Mouse (Mus musculus) retina, adult 2 months (tissue): ENCODE results near the gene Vip.

Experiments used
- DNase-seq: peaks from one replicate; pipeline ENCODE4 v3.0.0-alpha.2; 2012; ENCODE audit warnings: low read depth, low spot score

Vip gene

DNA sequence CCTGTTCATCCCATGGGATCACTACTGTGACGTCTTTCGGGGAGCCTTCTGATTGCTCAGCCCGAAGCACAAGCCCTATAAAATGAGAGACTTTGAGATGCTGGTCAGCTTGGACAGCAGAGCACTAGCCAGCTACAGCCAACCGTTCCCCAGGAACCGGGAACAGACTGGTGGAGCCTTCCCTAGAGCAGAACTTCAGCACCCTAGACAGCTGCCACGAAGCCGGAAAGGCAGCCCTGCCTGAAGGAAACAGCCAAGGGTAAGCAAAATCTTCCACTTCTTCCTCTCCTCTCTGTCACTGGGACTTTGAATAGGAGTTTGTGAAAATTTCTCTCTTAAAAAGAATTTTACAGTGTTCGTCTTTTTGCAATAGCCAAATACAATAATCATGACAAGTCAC, at the start of gene Vip:
Gene Vip, plus strand, starts transcription at position 107 of the 400 bp plus-strand sequence.
- no peak for DNase-seq

DNA sequence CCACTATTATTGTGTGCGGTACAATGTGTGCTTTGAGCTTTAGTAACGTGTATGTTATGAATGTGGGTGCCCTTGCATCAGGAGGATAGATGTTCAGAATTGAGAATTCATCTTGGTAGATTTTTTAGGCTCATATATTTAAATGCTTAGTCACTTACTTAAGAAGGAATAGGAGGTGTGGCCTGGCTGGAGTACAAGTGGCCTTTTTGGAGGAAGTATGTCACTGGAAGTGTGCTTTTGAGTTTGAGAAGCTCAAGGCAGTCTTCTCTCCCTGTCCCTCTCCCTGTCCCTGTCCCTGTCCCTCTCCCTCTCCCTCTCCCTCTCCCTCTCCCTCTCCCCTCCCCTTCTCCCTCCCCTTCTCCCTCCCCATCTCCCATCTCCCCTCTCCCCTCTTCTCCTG, 48.0 kb upstream of the Vip start:
- DNase-seq = no peak

DNA sequence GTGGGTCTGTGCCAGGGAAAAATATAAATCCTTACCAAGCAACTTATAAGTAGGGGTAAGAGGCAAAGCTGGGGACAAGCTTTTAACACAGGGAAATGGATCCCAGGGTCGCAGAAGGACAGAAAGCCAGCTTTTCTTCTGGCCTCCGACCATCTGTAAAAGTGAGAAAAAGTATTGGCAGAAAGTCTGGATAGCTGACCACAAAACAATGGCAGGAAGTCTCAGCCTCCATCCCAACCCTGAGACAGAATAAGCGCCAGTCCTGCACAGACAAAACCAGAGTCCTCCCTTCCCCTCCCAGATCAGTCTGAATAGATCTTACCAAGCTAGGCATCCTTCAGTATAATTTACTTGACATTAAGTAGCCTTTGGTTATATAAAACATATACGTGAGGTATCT, 47.0 kb upstream of the Vip start:
- DNase-seq = no peak

DNA sequence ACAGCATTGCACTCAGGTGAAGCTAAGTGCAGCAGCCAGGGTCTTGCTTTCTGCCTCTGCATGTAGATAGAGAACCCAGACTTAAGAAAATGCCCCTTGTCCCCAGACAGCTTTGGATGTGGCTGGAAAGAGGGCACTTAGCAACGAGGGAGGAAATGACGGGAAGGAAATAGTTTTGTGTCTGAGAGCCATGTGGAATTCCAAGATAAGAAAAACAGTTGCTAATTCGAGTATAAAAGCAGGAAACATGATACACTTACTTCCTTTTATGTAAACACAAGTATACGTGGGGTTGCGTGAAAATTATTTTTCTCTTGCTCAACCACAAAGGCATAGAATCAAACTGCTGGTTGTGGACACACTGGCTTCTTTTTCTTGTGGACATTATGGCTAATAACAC, 45.6 kb upstream of the Vip start, which contains the start of gene Myct1:
Gene Myct1, plus strand, starts transcription at position 312 of the 400 bp plus-strand sequence.
- no peak for DNase-seq

DNA sequence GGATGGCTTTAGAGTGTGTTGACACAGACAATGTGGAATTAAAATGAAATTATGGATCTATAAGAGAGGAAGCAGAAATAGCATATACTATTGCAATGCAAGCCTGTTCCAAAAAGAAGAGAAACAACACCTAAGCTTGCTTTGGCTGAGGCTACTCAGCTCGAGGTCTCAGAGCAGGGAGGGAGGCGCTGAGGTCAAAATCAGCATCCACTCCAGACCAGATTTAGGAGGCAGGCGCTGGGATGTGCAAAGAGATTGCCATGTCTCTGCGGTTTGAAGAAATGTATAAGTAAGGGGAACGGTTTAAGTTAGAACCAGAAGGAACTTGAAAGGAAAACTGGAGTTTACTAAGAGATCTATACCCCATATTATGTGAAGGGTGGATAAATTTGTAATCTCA, 44.6 kb upstream of the Vip start:
- DNase-seq = no peak

DNA sequence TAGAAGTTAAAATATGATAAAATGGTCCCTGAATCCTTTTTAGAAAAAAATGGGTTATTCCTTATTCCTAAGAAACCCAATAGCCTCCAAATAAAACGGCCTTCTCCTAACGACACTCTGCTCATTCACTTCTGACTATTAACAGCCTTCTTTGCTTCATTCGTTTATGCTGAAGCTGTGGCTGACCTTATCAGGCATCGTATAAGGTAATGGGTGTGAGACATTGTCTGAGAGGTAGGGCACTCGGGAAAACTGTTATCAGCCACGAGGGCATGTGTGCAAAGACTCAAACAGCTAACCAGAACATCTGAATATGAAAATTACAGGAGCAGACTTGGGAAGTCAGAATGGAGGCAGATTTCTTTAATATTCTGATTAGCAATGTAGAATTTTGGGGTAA, 42.5 kb upstream of the Vip start:
- no peak for DNase-seq

DNA sequence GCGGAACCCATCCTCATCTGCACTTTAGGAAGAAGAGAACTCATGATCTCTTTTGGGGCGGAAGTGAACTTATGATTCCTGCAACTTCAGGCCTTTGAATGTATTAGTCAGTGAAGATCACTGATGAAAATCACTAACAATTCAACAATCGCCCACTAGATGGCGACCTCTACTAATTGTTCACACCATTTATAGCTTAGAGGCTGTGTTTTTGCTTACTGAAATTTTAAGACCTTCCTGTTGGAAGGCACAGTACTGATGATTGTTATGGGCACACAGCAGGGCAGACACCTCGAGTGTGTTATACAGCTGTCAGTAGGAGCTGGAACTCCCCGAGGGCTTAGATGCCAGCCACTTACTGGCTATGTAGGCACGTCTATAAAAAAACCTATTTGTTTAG, 38.9 kb upstream of the Vip start:
- peak; percentile 52 for DNase-seq

DNA sequence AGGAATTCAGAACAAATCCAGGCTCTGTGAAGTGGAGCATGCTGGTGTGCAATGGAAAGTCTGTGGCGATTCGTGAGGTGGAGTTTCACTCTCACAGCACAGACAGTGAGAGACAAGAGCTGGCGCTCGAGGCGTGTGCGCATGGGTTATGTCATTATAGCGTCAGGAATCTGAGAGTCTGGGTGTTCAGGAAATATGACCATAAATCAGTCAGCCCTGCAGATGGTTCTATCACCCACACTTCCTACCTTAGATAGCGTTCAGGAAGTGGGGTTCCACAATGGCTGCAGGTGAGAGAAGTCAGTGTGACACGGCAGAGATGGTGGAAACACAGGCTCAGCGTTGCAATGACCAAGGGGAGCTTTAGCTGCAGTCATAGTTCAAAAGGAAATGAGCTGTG, 35.5 kb upstream of the Vip start:
- no peak for DNase-seq

DNA sequence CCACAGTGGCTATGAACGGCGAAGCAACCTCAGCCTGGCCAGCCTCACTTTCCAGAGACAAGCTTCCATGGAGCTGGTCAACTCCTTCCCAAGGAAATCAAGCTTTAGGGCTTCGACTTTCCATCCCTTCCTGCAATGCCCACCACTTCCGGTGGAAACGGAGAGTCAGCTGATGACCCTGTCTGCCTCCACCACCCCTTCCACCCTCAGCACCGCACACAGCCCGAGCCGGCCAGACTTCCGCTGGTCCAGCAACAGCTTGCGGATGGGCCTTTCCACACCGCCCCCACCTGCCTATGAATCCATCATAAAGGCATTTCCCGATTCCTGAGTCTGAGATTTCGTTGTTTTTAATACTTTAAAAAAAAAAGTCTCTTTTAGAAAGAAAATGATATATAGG, 34.6 kb upstream of the Vip start:
- no peak for DNase-seq

DNA sequence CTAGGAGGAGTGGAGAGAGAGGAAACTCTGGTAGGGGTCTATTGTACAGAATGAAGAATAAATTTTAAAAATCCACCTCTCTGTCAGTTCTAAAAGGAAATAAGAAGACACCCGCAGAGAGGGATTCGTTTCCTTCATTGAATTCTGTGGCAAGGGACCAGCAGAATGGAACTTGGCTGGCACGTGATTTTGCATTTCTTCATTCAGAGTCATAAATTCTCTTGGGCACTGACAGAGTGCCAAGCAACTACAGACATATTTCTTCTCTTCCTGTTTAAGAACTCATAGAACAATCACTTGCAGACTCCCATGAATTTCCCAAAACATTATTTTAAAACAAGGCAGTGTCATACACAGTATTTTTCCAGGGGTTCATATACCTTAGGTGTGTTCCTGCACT, 30.1 kb upstream of the Vip start:
- no peak for DNase-seq

DNA sequence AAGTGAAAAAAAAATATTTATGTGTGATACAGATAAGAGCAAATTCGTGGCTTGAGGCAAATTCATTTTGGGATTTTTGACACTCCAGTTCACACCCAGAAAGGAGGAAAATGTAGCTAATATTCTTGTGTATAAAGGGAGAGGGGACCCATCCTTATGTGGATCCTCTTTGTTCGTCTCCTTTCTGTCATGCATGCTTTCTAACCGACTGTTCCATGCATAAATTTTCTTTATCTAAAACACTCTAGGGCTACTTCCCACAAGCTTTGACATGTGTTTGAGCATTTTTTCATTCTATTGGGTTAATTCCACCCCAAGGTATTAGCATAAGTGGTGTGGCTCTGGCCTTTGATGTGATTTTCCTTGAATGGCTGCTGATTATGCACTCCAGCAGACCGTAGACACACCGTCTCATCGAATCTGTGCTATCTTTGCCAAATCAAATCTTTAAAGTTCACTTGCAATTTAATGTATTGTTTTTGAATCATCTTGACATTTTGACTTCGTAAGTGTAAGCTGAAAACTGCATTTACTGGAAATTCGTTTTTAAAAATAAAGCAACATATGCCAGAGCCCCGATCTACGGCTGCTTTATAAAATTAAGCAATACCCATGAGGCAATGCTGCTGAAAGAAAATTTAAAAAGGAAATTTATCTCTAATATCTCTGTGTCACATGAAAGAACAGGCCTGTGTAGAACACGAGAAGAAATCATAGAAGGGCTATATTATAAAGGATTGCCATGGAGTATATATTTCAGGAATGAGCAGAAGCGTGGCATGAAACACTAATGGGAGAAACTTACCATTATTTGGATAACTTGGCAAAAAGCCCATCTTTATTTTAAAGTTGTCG, 23.6 kb upstream of the Vip start:
- DNase-seq = no peak

DNA sequence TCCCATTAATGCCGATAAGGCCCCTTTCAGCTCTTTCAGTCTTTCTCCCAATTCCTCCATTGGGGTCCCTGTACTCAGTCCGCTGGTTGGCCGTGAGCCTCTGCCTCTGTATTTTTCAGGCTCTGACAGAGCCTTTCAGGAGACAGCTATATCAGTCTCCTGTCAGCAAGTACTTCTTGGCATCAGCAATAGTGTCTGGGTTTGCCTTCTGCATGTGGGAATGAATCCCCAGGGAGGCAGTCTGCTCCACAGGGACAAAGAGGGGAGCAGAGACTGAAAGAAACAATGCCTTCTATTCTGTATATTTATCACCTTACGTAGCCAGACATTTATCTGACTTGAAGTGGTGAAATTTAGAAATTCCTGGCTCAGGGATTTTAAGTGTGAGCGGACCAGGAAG, 12.8 kb upstream of the Vip start:
- no peak for DNase-seq

DNA sequence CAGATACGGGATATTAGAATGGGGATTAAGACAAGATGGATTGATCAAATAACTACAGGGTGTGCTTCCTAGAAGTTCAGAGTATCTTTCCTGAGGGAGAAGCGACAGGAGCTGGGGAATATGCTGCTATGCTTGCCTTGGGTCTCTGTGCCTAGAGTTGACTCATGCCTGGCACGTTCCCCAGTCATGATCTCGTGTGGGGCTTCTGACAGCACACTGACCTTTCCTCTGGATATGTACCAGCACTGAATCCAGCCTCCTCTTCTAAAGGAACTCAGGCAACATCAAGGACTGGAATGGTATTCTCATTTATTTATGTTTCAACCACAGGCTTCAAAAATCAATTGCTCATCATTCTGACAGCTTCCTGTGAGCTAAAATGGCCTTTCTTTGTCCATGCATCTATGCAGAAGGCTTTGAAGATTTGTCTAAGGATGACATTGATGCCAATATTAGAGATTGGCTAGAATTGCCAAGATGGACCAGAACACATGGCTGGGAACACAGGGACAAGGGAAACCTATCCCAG, 5.3 kb upstream of the Vip start:
- no peak for DNase-seq

DNA sequence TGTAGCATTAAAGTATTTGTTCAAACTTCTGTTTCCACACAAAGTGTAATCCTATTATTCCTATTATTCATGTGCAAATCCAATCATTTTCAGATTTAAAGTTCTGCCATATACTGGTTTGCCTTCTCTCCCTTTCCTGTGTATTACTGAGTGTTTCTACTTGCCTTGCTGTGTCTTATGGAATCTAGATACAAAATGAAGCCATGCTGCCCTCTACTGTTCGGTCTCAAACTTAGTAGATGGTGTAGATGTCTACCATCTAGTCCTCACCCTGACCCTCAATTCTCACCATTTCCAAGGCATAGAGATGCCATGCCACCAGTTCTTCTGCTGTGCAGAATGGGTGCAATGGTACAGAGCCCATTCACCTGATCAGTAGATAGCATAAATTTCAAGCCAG, 4.7 kb upstream of the Vip start:
- DNase-seq = peak; percentile 36

DNA sequence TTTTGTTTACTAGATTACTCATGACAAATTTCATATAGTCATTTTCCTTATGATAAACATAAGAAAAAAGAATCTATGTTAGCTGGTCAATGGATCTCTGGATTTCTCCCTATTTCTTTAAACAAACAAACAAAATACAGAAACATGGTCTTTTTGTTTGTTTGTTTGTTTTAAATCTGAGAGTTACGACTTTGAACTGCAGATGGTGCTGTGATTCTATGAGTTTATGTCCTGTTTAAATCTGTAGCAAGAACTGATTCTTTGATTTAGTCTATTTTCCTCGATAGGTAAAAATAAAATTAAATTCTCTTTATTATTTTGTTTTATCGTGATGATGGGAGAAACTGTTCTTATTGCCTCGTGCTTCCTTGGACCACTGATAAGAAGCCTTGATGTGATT, 1.7 kb upstream of the Vip start:
- DNase-seq = no peak

DNA sequence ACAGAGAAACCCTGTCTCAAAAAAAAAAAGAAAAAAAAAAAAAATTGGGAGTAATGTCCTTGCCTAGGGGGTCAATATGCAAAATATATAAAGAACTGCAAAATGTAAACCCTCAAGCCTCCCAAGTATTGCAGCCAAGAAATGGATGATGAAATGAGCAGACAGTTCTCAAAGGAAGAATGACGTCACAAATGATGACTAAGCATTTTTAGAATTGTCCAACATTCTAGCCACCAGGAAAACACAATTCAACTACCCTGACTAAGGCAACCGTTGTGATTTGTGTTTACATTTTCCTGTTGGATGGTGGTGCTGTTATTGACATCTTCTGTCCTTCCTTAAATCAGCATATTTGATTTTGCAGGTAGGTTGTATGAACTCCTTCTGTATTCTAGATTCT, 42.3 kb downstream of the Vip start:
- no peak for DNase-seq

DNA sequence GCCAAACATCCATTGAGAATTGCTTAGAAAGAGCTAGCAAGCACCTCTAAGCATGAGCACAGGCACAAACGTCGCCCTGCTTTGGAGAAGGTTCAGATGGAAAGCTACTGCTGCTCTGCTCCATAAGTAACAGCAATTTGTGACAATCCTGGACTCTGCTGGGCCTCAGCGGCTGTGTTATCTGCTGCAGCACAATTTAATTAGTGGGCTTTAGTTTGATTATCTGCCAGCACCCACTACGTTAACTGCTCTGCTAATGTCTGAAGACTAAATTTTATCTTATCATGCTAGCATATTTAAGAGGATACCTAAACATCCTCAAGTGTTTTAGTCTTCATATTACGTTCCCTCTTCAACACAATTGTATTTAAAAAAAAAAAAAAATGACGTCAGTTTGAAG, 46.6 kb downstream of the Vip start:
- no peak for DNase-seq

DNA sequence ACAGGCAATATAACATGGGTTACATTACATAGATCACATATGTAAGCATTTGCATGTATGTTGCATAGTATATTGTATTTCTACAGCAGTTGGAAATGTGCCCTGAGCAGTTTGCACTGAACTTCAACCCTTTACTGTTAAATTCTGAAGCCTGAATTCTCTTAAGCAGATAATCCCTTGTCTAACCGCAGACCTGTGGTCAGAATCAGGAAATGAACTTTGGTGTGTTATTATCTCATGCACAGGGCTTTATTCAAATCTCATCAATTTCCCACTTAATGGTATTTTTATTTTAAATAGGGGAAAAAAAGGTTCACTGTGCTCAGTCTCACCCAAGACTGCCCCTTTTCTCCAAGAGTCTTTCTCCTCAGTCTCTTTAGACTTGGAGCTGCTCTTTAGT, 55.3 kb downstream of the Vip start:
- DNase-seq = no peak
